9 mouse cellular contexts compared by ENCODE assay signal in the genomic region with DNA sequence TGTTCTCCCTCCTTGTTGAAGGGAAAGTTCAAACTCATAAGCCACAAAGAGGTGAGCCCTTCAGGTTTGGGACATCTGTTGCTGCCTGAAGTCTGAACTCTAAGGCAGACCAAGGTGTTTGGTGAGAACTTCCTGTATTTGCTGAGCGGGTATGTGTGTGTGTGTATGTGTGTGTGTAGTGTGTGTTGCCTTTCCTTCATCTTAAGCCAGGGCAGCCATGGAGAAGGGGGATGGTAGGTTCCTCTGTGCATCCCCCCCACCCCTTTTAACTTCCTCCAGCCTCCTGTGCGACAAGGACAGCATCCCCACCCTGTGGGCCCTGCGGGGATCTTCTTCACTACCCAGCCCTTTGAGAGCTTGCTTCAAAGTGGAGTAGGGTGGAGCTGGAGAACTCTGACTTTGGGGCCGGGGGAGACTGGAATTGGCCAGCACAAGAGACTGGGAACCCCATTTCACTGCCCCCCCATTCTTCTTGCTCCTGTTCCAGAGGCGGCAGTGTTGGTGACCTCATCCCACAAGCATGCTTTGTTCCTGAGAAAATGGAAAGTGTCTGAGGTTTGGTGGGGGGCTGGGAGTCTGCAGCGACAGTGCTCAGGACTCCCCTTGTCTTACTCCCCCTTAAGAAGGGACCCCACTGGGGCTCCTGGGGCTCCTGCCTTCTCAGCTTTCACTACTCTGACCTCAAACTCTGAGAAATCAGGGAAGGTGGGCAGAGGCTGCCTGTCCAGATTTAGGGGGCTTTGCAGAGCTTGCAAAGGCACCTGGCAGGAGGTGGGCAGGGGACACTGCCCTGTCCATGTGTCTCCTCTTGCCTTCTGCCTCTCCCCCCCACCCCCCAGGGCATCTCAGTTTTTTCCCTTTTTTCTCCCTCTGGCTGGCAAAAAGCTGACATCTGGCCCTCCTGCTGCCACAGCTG. TPM values are rescaled to one million over a fixed set of nuclear protein-coding genes. Genes with fewer than 3 reads are reported as not detected.
DNase-seq lines count a peak whose midpoint lies in the region; ATAC-seq and TF ChIP-seq lines count a peak whose summit lies in the region.
"Had no signal": no experiment of that assay in that cellular context is flagged by ENCODE, and none has a peak within 500 bp of the region (broad histone marks: within the 10 kb centered on the region; RNA-seq: fewer than 3 reads in every experiment).

No protein-coding gene starts in this region.

- H3K4me1 ChIP-seq in heart, embryonic 15.5 days (replicated peaks), result peaks cover 69% of the 10 kb centered on the region
- H3K4me1 ChIP-seq in liver, postnatal 0 days (ENCODE audit: insufficient read depth), result peaks cover 48% of the 10 kb centered on the region
- H3K4me1 ChIP-seq in thymus, adult 2 months (replicated peaks; ENCODE audit: control insufficient read depth, insufficient read depth, low read length), result peaks cover 68% of the 10 kb centered on the region

- no peak for TF ChIP-seq POLR2A in thymus, adult 2 months (IDR thresholded peaks at IDR 0.05; ENCODE audit: control insufficient read depth, extremely low read depth, insufficient read depth, low read length, poor library complexity)

- DNase-seq in kidney, postnatal 10 days, result peak; percentile 44
- DNase-seq in kidney, postnatal 14 days, result no peak
- DNase-seq in ZHBTc4 (ENCODE audit: low read depth, low spot score), result peak; percentile 47
- DNase-seq in liver, postnatal 0 days, result no peak
- DNase-seq in thymus, adult 2 months, result peak; percentile 61
- no peak for DNase-seq in gastrocnemius, postnatal 10 days
- no peak for DNase-seq in layer of hippocampus, postnatal 14 days (ENCODE audit: low spot score in 2 of 2)

- ATAC-seq in heart, embryonic 15.5 days (replicated peaks; ENCODE audit: insufficient number of reproducible peaks, insufficient read depth, low FRiP score, low read depth), result no peak
- ATAC-seq in liver, postnatal 0 days, result no peak

- H3K36me3 ChIP-seq in heart, embryonic 15.5 days, result peaks cover 3% of the 10 kb centered on the region; the same call in 1 of the 2 replicates
- H3K36me3 ChIP-seq in liver, postnatal 0 days (replicated peaks; ENCODE audit: insufficient read depth, low read length), result 0 out of 2 replicates have a peak, but pooled peaks cover 4% of the 10 kb centered on the region
- no peaks in the 10 kb centered on the region for H3K36me3 ChIP-seq in thymus, adult 2 months (ENCODE audit: control insufficient read depth, insufficient read depth, low read length)

- peak overlapping the region; percentile 44 for H3K4me2 ChIP-seq in heart, embryonic 15.5 days
- peak overlapping the region; percentile 49; the same call in 1 of the 2 replicates for H3K4me2 ChIP-seq in liver, postnatal 0 days (ENCODE audit: low read depth, low read length)

- peak overlapping the region; percentile 22; the same call in 1 of the 2 replicates for H3K4me3 ChIP-seq in heart, embryonic 15.5 days
- H3K4me3 ChIP-seq in liver, postnatal 0 days (ENCODE audit: low read depth, low read length), result no peak overlapping the region
- H3K4me3 ChIP-seq in thymus, adult 2 months (ENCODE audit: control insufficient read depth, insufficient read depth, low read length), result peak overlapping the region; percentile 26

- no peak for TF ChIP-seq EP300 in liver, postnatal 0 days (IDR thresholded peaks at IDR 0.05; ENCODE audit: low read depth)

- H3K9me3 ChIP-seq in heart, embryonic 15.5 days (replicated peaks), result no peaks in the 10 kb centered on the region
- H3K9me3 ChIP-seq in liver, postnatal 0 days (ENCODE audit: low read length), result no peaks in the 10 kb centered on the region

- H3K27ac ChIP-seq in heart, embryonic 15.5 days, result peak overlapping the region; percentile 91
- peak overlapping the region; percentile 70 for H3K27ac ChIP-seq in liver, postnatal 0 days (ENCODE audit: low read depth)
- peak overlapping the region; percentile 95 for H3K27ac ChIP-seq in thymus, adult 2 months (ENCODE audit: control insufficient read depth, insufficient read depth, low read length)

- no peaks in the 10 kb centered on the region for H3K27me3 ChIP-seq in heart, embryonic 15.5 days
- H3K27me3 ChIP-seq in liver, postnatal 0 days (ENCODE audit: insufficient read depth, low read length), result 0 out of 2 replicates have a peak, but pooled peaks cover 5% of the 10 kb centered on the region
- H3K27me3 ChIP-seq in thymus, adult 2 months (ENCODE audit: control insufficient read depth, insufficient read depth, low read length), result no peaks in the 10 kb centered on the region

- 16% methylated on average over 6 of the region's 6 CpGs for whole genome bisulfite sequencing in heart, embryonic 15.5 days
- 31% methylated on average over 6 of the region's 6 CpGs for WGBS in liver, postnatal 0 days (ENCODE audit: insufficient replicate concordance)
- WGBS in thymus, adult 2 months, result 2% methylated on average over 6 of the region's 6 CpGs

- no peak for TF ChIP-seq CTCF in liver, postnatal 0 days (IDR thresholded peaks at IDR 0.05; ENCODE audit: low read depth)
- no peak for TF ChIP-seq CTCF in thymus, adult 2 months (IDR thresholded peaks at IDR 0.05; ENCODE audit: borderline replicate concordance, control insufficient read depth, extremely low read depth, insufficient read depth, low read length, poor library complexity)

- H3K9ac ChIP-seq in heart, embryonic 15.5 days, result peak overlapping the region; percentile 43
- peak overlapping the region; percentile 38; the same call in 1 of the 2 replicates for H3K9ac ChIP-seq in liver, postnatal 0 days (replicated peaks)

RNA-seq across cellular contexts. Expression of a gene that starts 3.6 kb away (rescaled TPM):
- 6.2 and 7.5 TPM in 2 replicates for polyA plus RNA-seq in heart, embryonic 15.5 days (2015; fragmentation: Nextera tagmentation; extraction: Ambion mirVana)
- polyA plus RNA-seq in liver, postnatal 0 days (2015; fragmentation: Nextera tagmentation; extraction: Ambion mirVana), result 2.5 and 2.7 TPM in 2 replicates
- 36.1 and 59.4 TPM in 2 replicates for polyA plus RNA-seq in thymus, adult 2 months (2012; rRNA removed)
- 10 to 100 TPM; 61.2 to 65.0 TPM for total RNA-seq in gastrocnemius, postnatal 10 days (2021)
- total RNA-seq in layer of hippocampus, postnatal 14 days (2021), result 1 to 10 TPM; 4.5 to 4.9 TPM

RNA-seq across cellular contexts. Expression of a gene that starts 10.4 kb away (rescaled TPM):
- 73.6 and 86.5 TPM in 2 replicates for polyA plus RNA-seq in heart, embryonic 15.5 days (2015; fragmentation: Nextera tagmentation; extraction: Ambion mirVana)
- polyA plus RNA-seq in liver, postnatal 0 days (2015; fragmentation: Nextera tagmentation; extraction: Ambion mirVana), result 37.1 and 37.2 TPM in 2 replicates
- polyA plus RNA-seq in thymus, adult 2 months (2012; rRNA removed), result 23.2 and 25.3 TPM in 2 replicates
- total RNA-seq in gastrocnemius, postnatal 10 days (2021), result 10 to 100 TPM; 24.2 to 25.2 TPM
- 10 to 100 TPM; 33.2 to 35.7 TPM for total RNA-seq in layer of hippocampus, postnatal 14 days (2021)

RNA-seq across cellular contexts. Expression of a gene that starts 10.7 kb away (rescaled TPM):
- 42.6 and 47.5 TPM in 2 replicates for polyA plus RNA-seq in heart, embryonic 15.5 days (2015; fragmentation: Nextera tagmentation; extraction: Ambion mirVana)
- 20.1 and 21.6 TPM in 2 replicates for polyA plus RNA-seq in liver, postnatal 0 days (2015; fragmentation: Nextera tagmentation; extraction: Ambion mirVana)
- 6.0 and 6.3 TPM in 2 replicates for polyA plus RNA-seq in thymus, adult 2 months (2012; rRNA removed)
- 10 to 100 TPM; 21.7 to 25.4 TPM for total RNA-seq in gastrocnemius, postnatal 10 days (2021)
- total RNA-seq in layer of hippocampus, postnatal 14 days (2021), result 10 to 100 TPM; 15.5 to 17.5 TPM

RNA-seq across cellular contexts. Expression of a gene that starts 37.5 kb away (rescaled TPM):
- polyA plus RNA-seq in heart, embryonic 15.5 days (2015; fragmentation: Nextera tagmentation; extraction: Ambion mirVana), result 13.7 and 15.5 TPM in 2 replicates
- 15.5 and 19.5 TPM in 2 replicates for polyA plus RNA-seq in liver, postnatal 0 days (2015; fragmentation: Nextera tagmentation; extraction: Ambion mirVana)
- 81.3 and 101 TPM in 2 replicates for polyA plus RNA-seq in thymus, adult 2 months (2012; rRNA removed)
- 10 to 100 TPM in 1 of 2 experiments, 1 to 10 TPM in 1; 9.0 to 14.5 TPM for total RNA-seq in gastrocnemius, postnatal 10 days (2021)
- 10 to 100 TPM; 37.3 to 41.2 TPM for total RNA-seq in layer of hippocampus, postnatal 14 days (2021)

RNA-seq across cellular contexts. Expression of a gene that starts 47.5 kb away (rescaled TPM):
- polyA plus RNA-seq in heart, embryonic 15.5 days (2015; fragmentation: Nextera tagmentation; extraction: Ambion mirVana), result 0.14 and 0.15 TPM in 2 replicates
- not detected in 2 replicates for polyA plus RNA-seq in liver, postnatal 0 days (2015; fragmentation: Nextera tagmentation; extraction: Ambion mirVana)
- 0.38 and 0.46 TPM in 2 replicates for polyA plus RNA-seq in thymus, adult 2 months (2012; rRNA removed)
- total RNA-seq in gastrocnemius, postnatal 10 days (2021), result 1 to 10 TPM; 2.8 to 2.9 TPM
- total RNA-seq in layer of hippocampus, postnatal 14 days (2021), result 10 to 100 TPM; 33.0 to 41.2 TPM
- total RNA-seq: common myeloid progenitor, adult 5-6 weeks had no signal

Comparison
In these comparisons a context has a peak if more than half of its experiments do, and no peak if none do; other contexts are left out.
1. DNase-seq: peak in kidney, postnatal 10 days (single experiment), ZHBTc4 (single experiment) and thymus, adult 2 months (single experiment); none in kidney, postnatal 14 days (single experiment), liver, postnatal 0 days (single experiment), gastrocnemius, postnatal 10 days (single experiment) and layer of hippocampus, postnatal 14 days (0 of 2).
2. Peak in every context shown above with its lines, with median percentiles within 50 percentile points of each other: H3K27ac ChIP-seq.